Mouse (Mus musculus) left cerebral cortex, postnatal 4 days (tissue): ENCODE data around the gene Mical3. TPM values are rescaled to one million over a fixed set of nuclear protein-coding genes. Genes with fewer than 3 reads are reported as not detected.

Source experiments
- DNase-seq: peaks from one replicate; pipeline ENCODE4 v3.0.0-alpha.2; 2022
- intact Hi-C: fragments of 180-260 bp; cut with DNase I; formaldehyde crosslinking; loops from one replicate; pipeline ENCODE4 v1.15.1; 2025
- total RNA-seq, 2 experiments: library from RNA; stranded (reverse); gene quantifications; 2 replicates each; pipeline ENCODE4 v1.2.3; 2021

Mical3 gene
- total RNA-seq, 2 experiments from 2014 or later, result 149 to 156 TPM

- DNase-seq, result no peak
- intact Hi-C loops, result no loop called here
These were observed 153.8 kb downstream of the Mical3 start for GRCm38 (mm10) chr6:120976991-120977390.

- no peak for DNase-seq
- intact Hi-C loops, result no loop called here
These were observed 154.7 kb downstream of the Mical3 start for GRCm38 (mm10) chr6:120976097-120976496.

- DNase-seq, result peak; percentile 80
- intact Hi-C loops, result loop anchor here (5.0 kb wide), 2 partner anchors 160 to 205 kb away; partner anchors contain the start of gene Mical3
These were observed 158.8 kb downstream of the Mical3 start for GRCm38 (mm10) chr6:120971797-120972590.

GRCm38 (mm10) chr6:120970939-120971796 lies 159.6 kb downstream of the Mical3 start:
- intact Hi-C loops, result loop anchor here (5.0 kb wide), 2 partner anchors 161 to 206 kb away; partner anchors contain the start of gene Mical3
- no peak for DNase-seq

GRCm38 (mm10) chr6:120965814-120966213 lies 165.0 kb downstream of the Mical3 start:
- intact Hi-C loops, result no loop called here
- no peak for DNase-seq

GRCm38 (mm10) chr6:120964179-120964578 lies 166.6 kb downstream of the Mical3 start:
- no peak for DNase-seq
- intact Hi-C loops, result no loop called here

GRCm38 (mm10) chr6:120960338-120961030 lies 170.3 kb downstream of the Mical3 start:
- intact Hi-C loops, result no loop called here

GRCm38 (mm10) chr6:120957331-120957730 lies 173.5 kb downstream of the Mical3 start:
- DNase-seq, result no peak
- intact Hi-C loops, result no loop called here

More at GRCm38 (mm10) chr6:120960338-120961030, 170.3 kb downstream of the Mical3 start:
- DNase-seq, result no peak

- no peak for DNase-seq
- intact Hi-C loops, result no loop called here
These were observed 174.3 kb downstream of the Mical3 start for GRCm38 (mm10) chr6:120956259-120957161.

- intact Hi-C loops, result no loop called here
- DNase-seq, result no peak
These were observed 175.6 kb downstream of the Mical3 start for GRCm38 (mm10) chr6:120955215-120955614.

GRCm38 (mm10) chr6:120954241-120954640 lies 176.6 kb downstream of the Mical3 start:
- intact Hi-C loops, result no loop called here
- DNase-seq, result no peak

- no peak for DNase-seq
- intact Hi-C loops, result no loop called here
These were observed 178.3 kb downstream of the Mical3 start for GRCm38 (mm10) chr6:120952475-120952874.

- no peak for DNase-seq
- intact Hi-C loops, result no loop called here
These were observed 179.5 kb downstream of the Mical3 start for GRCm38 (mm10) chr6:120951311-120951710.

- no peak for DNase-seq
- intact Hi-C loops, result no loop called here
These were observed 185.3 kb downstream of the Mical3 start for GRCm38 (mm10) chr6:120945510-120945909.

- intact Hi-C loops, result no loop called here
- DNase-seq, result no peak
These were observed 186.8 kb downstream of the Mical3 start for GRCm38 (mm10) chr6:120943964-120944363.

GRCm38 (mm10) chr6:120943551-120943950 lies 187.2 kb downstream of the Mical3 start:
- intact Hi-C loops, result no loop called here

GRCm38 (mm10) chr6:120943079-120943478 lies 187.7 kb downstream of the Mical3 start:
- DNase-seq, result no peak
- intact Hi-C loops, result no loop called here

More at GRCm38 (mm10) chr6:120943551-120943950, 187.2 kb downstream of the Mical3 start:
- DNase-seq, result no peak

- intact Hi-C loops, result no loop called here
- no peak for DNase-seq
These were observed 189.2 kb downstream of the Mical3 start for GRCm38 (mm10) chr6:120941575-120941974.

GRCm38 (mm10) chr6:120941084-120941481 lies 189.7 kb downstream of the Mical3 start:
- intact Hi-C loops, result no loop called here
- no peak for DNase-seq
